Mouse (Mus musculus) cerebellum, adult 11 months (tissue): ENCODE measurements at regions not wholly inside any gene's neighbourhood (a gene's known extent, or its start where the extent isn't known, plus 50 kb on each side); places are given as distances from the start of the nearest gene placed in this dataset.

Experiments
- DNase-seq: peaks from one replicate; pipeline ENCODE4 v3.0.0; 2022

GRCm38 (mm10) chr15:8582676-8583075, 62.9 kb upstream of the Gm2310 start:
- DNase-seq, result peak; percentile 31

GRCm38 (mm10) chr15:8581146-8581913, 61.6 kb upstream of the Gm2310 start:
- no peak for DNase-seq

DNA sequence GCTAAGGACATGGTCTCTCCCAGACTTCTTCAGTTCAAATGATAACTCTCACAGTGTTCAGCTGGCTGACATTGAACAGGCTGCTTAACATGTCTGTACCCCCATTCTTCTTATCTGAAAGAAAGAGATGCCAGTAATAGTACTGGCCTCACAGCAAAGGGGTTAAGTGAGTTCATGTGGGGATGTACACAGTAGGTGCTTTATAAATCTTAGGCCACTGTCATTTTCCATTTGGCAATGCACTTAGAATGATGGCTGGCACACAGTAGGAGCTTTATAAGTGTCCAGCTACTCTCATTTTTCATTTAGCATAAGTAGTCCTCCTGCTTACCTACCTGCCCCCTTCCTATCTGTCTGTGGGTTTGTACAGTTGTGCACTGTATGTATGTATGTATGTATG, 60.3 kb upstream of the Gm2310 start:
- DNase-seq, result no peak

DNA sequence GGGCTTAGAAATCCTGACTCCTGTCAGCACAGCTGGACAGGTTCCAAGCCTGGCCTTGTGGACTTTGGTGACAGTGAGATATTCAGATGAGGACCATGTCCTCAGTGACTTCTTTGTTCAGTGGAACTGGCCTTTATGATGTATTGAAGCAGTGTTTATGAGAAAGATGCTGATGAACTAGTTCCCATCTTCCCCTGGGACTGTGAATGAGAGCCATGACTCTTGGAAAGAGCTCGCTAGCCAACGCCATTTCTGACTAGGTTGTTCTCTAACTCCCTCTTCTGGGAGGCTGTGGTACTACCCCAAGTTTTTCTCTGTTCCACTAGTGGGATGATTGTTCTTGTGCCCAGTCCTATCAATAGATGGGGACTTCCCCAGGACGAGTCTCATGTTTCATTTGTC, 57.7 kb upstream of the Gm2310 start:
- DNase-seq, result no peak

DNA sequence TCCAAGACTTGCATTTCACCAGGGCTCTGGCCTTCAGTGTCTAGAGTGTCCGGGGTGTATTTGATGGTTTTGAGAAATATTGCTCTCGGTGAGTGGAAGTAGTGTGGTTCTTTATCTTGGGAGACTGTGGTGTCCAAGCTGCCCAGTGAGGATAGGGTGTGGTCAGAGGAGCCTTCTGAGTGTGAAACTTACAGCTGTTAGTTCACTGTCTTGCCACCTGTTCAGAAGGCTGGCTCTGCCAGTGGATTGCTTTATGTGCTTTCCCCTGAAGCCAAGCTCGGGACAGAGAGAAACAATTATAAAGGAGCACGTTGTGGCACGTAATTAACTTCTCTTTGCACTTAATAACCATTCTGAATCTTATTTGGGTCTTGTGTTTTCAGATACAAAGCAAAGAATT, 57.2 kb upstream of the Gm2310 start:
- DNase-seq, result no peak

GRCm38 (mm10) chr15:8569617-8570016, 49.9 kb upstream of the Gm2310 start:
- peak; percentile 21 for DNase-seq
